Mouse (Mus musculus) G1E-ER4 (cell line): ENCODE results near the gene Setd1b. TPM values are rescaled to one million over a fixed set of nuclear protein-coding genes. Genes with fewer than 3 reads are reported as not detected.

Source experiments
- GATA1 ChIP-seq: IDR thresholded peaks from one replicate; pipeline ENCODE4 v1.8.0; 2012; ENCODE audit warnings: low read length, inconsistent platforms
- polyA plus RNA-seq: library from polyadenylated mRNA; stranded (reverse); fragments of >175 nt; gene quantifications from 2 replicates; pipeline ENCODE4 v1.2.3, GENCODE M21; 2012

Setd1b gene
- 78.0 and 85.4 TPM in 2 replicates for polyA plus RNA-seq

- TF ChIP-seq GATA1 = no peak
Observed at GRCm38 (mm10) chr5:123142161-123143157, at the start of gene Setd1b. Gene Setd1b, plus strand, starts transcription at chr5:123142193.

GRCm38 (mm10) chr5:123093077-123093633, 48.8 kb upstream of the Setd1b start:
- peak; percentile 17 for TF ChIP-seq GATA1

- peak; percentile 71 for TF ChIP-seq GATA1
Observed at GRCm38 (mm10) chr5:123094238-123094991, 47.6 kb upstream of the Setd1b start.

GRCm38 (mm10) chr5:123096299-123096698, 45.7 kb upstream of the Setd1b start:
- TF ChIP-seq GATA1 = no peak

GRCm38 (mm10) chr5:123098487-123098886, 43.5 kb upstream of the Setd1b start:
- no peak for TF ChIP-seq GATA1

- TF ChIP-seq GATA1 = no peak
Observed at GRCm38 (mm10) chr5:123102376-123102775, 39.6 kb upstream of the Setd1b start.

- TF ChIP-seq GATA1 = no peak
Observed at GRCm38 (mm10) chr5:123103556-123103955, 38.4 kb upstream of the Setd1b start.

DNA sequence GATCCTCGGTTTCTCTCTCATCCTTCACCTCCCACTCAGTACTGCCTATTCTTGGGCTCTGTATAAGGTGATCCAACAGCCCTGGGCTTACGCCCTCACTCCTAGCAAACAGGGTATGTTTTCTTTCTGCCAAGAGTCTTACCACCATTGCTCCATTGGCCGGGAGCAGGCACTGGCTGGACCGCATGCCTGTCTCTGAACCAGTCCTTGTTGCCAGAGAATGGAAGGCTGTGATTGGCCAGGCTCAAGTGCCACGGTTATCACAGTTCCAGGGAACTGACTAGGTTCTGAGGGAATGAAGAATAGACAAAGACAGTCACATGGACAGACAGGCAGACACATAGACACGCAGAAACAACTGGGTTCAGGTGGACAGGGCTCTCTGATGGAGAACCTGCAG, 37.2 kb upstream of the Setd1b start:
- no peak for TF ChIP-seq GATA1

GRCm38 (mm10) chr5:123109452-123110203, 32.4 kb upstream of the Setd1b start:
- no peak for TF ChIP-seq GATA1

- no peak for TF ChIP-seq GATA1
Observed at GRCm38 (mm10) chr5:123110296-123110721, 31.7 kb upstream of the Setd1b start.

DNA sequence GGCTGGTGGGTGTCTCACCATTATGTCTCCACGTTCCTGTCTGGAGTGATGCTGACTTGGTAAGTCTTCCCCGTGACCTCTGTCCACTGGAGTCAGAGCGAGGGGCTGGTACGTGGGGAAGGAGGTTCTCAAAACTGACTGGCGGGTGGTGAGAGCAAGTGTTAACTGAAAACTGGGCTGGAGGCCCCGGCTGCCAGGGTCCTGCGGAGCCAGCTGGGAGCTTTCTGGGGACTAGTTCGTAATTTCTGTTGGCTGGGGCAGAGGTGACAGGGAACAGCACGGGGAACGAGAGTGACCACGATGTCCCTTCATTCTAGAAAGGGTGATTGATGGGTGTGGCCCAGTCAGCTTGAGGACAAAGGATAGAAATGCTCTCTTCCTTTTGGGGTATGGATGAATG, 27.9 kb upstream of the Setd1b start:
- TF ChIP-seq GATA1 = no peak

DNA sequence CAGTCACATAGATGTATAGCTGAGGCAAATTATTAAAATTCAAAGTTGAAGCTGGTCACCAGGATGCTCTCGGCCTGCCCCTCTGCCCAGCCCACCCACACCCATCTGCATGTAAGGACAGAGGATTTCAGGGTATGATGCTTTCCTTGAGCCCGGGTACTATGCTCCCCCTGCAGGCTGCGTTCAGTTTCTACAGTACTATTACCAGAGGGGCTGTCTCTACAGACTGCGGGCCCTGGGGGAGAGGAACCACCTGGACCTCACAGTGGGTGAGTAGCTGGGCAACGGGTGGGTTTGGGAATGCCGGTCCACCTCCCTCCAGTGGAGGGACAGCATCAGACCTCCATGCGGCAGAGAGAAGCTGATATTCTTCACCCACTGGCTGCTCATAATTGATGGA, 27.1 kb upstream of the Setd1b start:
- TF ChIP-seq GATA1 = no peak

DNA sequence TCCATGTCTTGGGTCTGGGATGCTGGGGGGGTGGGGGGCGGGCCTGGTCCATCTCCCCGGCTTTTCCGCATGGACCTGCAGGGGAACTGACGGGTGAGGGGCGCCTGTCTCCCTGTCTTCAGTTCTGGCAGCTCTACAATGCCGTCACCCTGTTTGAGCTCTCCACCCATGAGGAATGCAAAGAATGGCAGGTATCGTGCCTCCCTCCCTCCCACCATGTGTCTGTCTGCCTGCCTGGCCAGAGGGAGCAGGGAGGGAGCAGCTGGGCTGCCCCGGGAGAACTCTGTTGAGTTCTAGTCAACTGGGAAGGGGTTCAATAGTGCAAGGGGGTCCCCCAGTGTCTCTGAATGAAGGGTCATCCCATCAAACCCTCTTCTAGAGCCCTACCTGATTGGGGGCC, 25.9 kb upstream of the Setd1b start:
- TF ChIP-seq GATA1 = no peak

DNA sequence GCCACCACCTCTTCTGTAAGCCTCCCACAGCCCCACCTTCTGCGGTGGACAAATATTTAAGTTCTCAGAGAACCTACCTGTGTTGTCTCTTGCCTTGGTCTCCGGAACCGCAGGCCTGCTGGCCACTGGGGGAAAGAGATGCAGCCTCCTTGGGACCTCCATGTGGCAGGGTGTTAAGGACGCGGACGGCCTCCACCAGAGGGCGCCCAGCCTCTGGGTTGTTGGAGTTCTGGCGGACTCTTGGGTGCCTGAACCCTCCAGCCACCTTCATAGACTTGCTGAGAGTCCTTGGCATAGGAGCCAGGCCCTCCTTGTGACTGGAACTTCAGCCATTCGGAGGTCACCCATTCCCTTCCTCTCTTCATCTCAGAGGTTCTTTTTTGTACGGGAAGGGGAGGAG, 24.7 kb upstream of the Setd1b start:
- no peak for TF ChIP-seq GATA1

GRCm38 (mm10) chr5:123117773-123118172, 24.2 kb upstream of the Setd1b start:
- no peak for TF ChIP-seq GATA1
